ENCODE assay signal across 16 mouse cellular contexts in genomic region chr8:72496217-72496616, GRCm38 (mm10).
"Had no signal": no experiment of that assay in that cellular context is flagged by ENCODE, and none has a peak within 500 bp of the region (broad histone marks: within the 10 kb centered on the region; RNA-seq: fewer than 3 reads in every experiment).

No protein-coding gene starts in this region.

- H3K4me3 ChIP-seq: limb, embryonic 10.5 days; limb, embryonic 13.5 days; midbrain, embryonic 15.5 days; stomach, embryonic 15.5 days had no signal

- H3K9ac ChIP-seq: limb, embryonic 13.5 days; liver, embryonic 14.5 days; lung, embryonic 14.5 days; midbrain, embryonic 15.5 days; stomach, embryonic 15.5 days had no signal

- DNase-seq: kidney, postnatal 14 days; liver, postnatal 0 days; lung, embryonic 14.5 days; right cerebral cortex, postnatal 25 days; spleen, adult 18-20 months; thymus, postnatal 36 days had no signal

- H3K27me3 ChIP-seq: limb, embryonic 13.5 days; megakaryocyte, embryonic 14.5 days; midbrain, embryonic 15.5 days; stomach, embryonic 15.5 days had no signal

- H3K9me3 ChIP-seq: limb, embryonic 10.5 days; limb, embryonic 13.5 days; megakaryocyte, embryonic 14.5 days; midbrain, embryonic 15.5 days; stomach, embryonic 15.5 days had no signal

- H3K27ac ChIP-seq: limb, embryonic 10.5 days; limb, embryonic 13.5 days; liver, embryonic 14.5 days; macrophage; midbrain, embryonic 15.5 days; stomach, embryonic 15.5 days had no signal

- H3K4me2 ChIP-seq: limb, embryonic 13.5 days; liver, embryonic 11.5 days; lung, embryonic 14.5 days; midbrain, embryonic 11.5 days; midbrain, embryonic 15.5 days; stomach, embryonic 15.5 days had no signal

- ATAC-seq: liver, postnatal 0 days; lung, postnatal 0 days; midbrain, embryonic 15.5 days had no signal
